Mouse (Mus musculus) adrenal gland, postnatal 10 days (tissue): ENCODE data around the gene Anxa11. TPM values are rescaled to one million over a fixed set of nuclear protein-coding genes. Genes with fewer than 3 reads are reported as not detected.
"Not testable (repeated sequence)": the region's sequence is repeated elsewhere in the genome, so short reads cannot be mapped to it uniquely, and the experiment has no call there.

Experiments used
- DNase-seq: peaks from one replicate; pipeline ENCODE4 v3.0.0; 2021; ENCODE audit warnings: mixed read lengths
- total RNA-seq, 2 experiments: library from RNA; stranded (reverse); gene quantifications; 2 replicates each; pipeline ENCODE4 v1.2.3; 2021

Gene Anxa11
- total RNA-seq, 2 experiments from 2014 or later, result 48.8 to 56.2 TPM

DNA sequence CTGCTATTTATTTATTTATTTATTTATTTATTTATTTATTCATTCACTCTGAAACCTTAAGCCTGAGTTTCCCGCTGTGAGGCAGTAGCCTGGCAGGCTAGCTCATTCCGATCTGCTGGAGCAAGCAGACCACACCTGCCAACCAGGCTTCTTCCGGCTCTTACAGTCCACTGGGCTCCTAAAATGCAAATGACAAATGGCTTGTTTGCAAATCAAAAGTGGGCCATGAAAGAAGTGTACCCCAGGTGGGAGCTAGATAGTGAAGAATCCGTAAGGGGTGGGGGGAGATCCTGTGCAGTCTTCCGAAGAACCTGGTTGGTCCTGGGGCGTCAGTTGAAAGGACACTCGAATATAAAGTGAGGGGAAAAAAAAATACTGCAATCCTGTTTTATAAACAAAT is 995 bp upstream of the Anxa11 start:
- DNase-seq, result no peak

DNA sequence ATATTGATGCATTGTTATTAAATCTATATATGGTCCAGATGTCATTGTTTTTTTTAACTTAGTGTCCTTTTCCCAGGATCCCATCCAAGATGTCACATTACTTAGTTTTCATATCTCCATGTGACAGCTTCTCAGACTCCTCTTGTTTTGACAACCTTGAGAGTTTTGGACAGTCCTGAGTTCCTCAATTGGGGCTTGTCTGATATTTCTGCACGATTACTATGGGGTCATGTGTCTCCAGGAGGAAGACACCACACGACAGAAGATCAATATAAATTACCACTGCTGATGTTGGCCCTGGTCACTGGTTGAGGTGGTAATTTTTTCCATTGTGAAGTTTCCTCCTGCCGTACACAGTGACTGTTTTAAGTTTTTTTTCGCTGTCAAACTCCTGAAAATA is 377 bp upstream of the Anxa11 start:
- no peak for DNase-seq

DNA sequence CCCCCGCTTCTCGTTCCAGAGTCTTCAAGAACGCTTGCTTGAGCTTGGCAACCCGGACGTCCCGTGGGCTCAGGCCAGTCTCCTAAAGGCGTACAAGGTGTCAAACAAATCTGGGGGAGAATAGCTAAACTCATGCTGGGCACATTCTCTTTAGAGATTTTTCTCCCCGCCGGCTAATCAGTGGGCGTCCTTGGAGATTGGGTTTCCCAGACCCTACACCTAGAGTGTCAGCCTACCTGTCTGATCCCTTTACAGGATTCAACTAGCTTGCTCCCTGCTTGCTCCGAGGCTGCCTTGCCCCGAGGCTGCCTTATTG is 690 bp downstream of the Anxa11 start:
- DNase-seq, result no peak

DNA sequence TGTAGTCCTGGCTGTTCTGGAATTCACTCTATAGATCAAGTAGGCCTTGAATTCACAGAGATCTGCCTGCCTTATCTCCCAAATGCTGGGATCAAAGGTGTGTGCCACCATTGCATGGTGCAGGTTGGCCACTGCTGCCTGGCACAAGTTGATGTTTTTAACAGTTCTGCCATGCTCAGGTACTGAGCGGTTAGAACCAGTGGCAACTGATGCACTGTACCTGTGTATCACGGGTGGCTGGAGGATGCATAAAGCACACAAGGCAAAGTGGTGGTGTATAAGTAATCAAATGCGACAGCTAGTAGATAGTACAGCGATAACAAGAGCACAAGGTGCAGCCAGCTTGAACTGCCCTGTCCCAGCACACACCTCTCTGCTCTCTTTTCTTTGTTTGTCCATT is 2.4 kb downstream of the Anxa11 start:
- DNase-seq, result no peak

DNA sequence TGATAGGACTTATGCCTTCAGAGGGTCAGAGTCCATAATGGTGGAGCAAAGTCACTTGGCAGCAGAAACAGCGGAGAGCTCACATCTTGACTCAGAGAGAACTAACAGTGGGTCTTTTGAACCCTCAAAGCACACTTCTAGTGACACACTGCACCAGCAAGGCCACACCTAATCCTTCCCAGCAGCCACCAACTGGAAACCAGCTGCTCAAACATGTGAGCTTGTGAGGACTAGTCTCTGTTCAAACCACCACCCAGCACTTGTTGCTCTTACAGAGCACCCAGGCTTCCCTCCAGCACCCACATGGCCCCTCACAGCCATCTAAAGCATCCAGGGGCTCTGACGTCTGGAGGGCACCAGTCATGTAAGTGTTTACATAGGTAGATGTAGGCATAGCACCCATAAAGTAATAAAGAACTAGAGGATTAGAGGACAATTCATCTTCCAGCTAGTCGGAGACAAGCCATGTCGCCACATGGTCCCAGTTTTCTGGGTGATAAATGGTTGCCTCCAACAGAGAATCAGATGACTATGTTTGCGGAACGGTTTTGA is 4.0 kb downstream of the Anxa11 start:
- DNase-seq, result no peak

DNA sequence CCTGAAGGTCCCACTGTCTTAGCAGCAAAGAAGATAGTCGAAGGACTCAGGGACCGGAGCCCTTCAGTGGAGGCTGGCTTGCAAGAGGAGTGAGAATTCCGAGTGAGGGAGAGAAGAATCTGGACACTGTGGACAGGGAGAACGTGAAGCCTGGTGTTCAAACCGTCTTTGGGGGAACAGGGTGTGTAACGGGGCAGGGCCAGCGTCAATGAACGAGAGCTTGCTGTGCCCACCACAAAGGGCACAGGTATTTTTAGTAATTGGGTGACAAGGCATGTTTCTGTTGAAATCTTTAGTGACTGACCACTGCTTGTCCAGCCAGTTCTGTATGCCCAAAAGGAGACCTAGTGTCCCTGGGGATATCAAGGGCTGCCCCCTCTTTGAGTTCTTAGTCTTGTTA is 4.6 kb downstream of the Anxa11 start:
- no peak for DNase-seq

DNA sequence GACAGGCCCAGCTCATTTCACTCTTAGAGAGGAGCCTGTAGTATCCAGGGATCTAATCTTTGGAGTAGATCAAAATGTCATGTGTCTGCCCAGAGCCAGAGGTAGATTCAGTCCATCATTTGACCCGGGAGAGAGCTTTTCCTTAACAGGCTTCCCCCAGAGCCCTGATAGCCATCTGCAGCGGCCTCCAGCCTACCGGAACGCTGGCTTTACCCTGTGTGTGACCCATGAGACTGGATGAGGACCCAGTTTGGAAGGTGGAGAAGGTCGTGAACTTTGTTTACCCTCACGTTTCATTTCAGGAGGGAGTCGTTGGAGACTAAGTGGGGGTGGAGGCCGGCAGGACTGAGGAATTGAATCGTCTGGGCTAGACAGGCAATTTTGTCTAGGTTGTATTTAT is 5.7 kb downstream of the Anxa11 start:
- DNase-seq, result no peak

DNA sequence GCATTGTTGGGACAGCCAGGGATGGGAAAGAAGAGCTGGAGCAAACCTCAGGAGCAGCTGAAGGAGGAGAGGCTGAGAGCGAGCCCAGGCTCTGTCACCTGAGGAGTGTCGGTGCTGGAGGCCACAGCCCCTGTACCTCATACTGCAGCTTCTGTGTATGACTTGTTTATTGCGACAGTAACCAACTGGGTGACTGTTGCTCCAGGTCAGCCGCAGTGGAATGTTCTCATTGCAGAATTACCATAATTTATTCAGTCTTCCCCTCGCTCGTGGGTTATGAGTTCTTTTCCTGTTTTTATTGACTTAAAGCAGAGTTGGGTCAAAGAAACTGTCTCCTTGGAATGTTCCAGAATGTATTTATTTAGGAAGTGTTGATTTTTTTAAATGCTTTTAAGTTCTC is 6.3 kb downstream of the Anxa11 start:
- no peak for DNase-seq

DNA sequence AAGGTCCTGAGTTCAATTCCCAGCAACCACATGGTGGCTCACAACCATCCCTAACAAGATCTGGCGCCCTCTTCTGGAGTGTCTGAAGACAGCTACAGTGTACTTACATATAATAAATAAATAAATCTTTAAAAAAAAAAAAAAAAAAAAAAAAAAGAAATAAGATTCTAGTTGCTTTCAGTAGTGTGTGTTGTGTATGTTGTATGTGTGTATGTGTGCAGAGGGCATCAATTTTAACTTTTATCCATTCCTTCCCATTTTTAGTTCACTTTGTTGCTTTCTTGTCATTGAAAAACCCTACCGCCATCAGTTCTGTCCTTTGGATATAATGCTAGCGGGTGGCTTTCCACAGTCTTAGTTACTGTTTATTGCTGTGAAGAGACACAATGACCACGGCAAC is 6.8 kb downstream of the Anxa11 start:
- not testable (repeated sequence) for DNase-seq

DNA sequence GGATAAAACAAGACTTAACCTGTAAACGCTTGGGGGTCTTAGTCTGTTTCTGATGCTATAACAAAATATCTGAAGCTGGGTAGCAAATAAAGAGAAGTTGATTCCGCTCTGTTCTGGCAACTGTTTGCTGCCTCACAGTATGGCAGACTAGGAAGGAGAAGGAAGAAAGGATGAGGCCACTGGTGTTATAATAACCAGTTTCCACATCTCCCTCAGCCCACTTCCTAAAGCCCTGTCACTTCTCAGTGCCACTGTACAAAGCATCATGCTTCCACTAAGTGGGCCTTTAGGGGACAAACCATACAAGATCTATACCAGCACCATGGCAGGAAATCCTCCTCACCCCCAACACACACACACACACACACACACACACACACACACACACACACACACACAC is 8.5 kb downstream of the Anxa11 start:
- no peak for DNase-seq

DNA sequence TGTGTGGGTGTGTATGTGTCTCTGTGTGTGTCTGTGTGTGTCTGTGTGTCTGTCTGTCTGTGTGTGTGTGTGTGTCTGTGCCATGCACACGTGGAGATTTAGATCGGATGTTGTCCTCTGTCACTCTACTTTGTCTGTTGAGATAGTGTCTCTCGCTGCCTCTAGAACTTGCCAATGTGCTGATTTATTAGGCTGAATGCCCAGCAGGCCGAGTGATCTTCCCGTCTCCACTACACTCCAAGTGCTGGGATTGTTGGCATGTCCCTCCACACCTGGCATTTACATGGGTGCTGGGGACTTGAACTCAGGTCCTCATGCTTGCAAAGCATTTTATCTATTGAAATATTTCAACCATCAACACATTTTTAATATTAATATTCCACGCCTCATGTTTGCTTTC is 9.2 kb downstream of the Anxa11 start:
- no peak for DNase-seq

DNA sequence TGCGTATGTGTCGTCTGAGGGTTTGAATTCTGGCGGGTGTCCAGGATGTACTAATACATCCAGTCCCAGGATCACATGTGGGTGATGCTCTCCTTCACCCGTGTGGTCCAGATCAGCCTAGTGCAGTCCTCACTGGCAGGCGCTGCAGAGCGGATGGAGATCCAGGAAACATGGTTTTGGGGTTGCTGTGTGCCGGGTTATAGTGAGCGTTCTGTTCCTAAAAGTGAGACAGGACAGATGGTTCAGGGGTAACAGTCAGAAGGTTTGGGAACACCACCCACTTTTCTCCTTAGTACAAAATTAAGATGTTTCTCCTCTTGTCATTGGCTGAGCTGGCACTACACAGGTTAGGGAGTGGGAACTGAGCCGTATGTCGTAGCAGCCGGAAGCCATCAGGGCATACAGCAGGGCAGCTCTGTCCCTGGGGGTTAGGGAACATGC is 10.2 kb downstream of the Anxa11 start:
- no peak for DNase-seq

DNA sequence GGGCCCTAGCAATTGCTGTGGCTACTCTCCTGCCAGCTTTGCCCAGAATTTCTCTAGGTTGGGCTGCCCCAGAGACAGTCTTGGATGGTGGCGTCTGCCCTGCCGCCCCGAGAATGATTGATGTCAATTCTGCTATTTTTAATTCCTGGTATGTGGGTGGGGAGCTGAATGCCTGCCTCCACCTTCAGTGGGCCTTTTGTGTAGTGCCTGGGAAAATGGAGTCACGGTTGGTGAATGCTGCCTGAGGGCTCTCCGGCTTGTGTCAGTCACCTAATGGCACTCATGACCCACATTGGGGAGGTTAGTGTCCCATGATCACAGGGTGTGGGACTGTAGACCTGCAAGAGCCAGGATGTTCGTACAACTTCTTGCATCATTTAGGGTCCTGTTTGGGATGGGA is 11.3 kb downstream of the Anxa11 start:
- no peak for DNase-seq

DNA sequence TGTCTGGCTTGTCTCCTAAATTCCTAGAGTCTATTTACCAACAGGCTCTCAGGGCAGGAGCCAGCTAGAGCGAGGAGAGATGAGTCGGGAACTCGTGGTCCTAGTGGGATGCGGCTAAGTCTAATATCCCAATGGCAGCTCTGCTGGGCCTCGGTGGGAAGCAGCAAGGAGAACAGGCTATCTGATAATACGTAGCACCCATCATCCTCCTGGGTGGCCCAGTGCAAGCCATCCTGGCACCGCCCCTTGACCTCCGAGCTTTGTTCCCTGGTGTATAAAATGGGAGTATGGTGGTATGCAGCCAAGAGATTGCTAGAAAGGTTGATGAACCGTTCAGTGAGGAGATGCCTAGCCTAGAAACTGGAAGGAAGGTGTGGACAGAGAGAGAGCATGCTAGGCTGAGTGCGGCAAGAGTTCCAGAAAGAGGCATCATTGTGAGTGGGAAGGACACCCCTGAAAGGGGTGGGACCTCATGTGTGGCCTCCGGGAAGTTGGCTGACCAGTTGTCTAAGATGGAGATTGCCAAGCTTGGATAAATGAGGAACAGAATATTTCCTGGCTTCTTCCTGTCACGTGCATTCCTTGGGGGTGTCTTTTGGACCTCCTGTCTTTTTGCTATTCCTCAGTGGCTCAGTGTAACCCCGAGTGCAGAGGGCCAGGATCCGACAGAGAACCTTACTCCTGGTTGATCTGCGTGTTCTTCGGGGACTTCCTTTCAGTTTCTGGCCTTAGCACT is 11.9 kb downstream of the Anxa11 start:
- DNase-seq, result no peak

DNA sequence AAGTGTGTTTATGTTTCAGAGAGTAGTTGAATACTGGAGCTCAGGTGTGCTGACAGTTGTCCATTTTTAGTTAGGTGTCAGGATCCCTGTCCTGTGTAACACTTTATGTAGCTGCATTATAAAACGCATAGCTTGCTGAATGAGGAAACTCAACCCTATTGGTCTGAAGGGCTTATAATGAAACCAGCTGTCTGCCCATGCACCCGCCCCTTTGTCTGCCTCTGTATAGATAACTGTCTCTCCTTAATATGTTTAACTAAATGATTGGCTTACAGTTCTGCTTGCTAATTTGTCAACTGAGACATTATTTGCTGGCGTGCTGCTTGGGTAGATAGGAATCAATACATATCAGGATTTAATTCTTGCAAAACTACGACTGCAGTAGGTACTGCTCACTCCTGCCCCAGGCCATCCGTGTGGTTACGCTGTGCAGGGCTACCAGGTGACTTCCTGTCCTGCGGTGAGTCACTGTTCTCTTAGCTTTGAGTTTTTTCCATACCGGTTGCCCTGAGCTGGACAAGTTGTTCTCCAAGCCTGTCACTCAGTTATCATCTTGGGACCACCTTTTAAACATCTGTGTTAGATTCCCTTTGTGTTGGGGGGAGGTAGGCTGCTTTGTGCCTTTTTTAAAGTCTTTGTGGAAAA is 13.4 kb downstream of the Anxa11 start:
- DNase-seq, result no peak

DNA sequence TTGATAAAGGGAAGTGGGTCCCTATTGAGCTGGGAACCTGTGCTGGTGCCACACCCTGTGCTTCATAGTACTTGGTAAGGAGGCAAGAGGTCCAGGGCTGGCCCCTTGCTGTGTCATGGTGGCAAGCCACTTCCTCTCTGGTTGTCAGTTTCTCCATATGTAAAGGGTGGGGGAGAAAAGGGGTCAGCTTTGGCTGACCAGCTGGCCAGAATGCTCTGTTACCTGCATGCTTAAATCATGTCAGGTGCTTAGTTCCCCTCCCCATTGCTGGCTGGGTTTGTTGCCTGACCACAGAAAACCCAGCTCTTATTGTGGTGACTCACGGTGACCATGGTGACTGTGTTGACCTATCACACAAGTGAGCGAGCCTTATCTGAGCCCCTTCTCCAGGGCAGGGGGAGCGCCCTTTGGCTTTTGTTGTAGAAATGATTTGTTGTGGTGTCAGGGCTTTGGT is 15.2 kb downstream of the Anxa11 start:
- DNase-seq, result no peak

DNA sequence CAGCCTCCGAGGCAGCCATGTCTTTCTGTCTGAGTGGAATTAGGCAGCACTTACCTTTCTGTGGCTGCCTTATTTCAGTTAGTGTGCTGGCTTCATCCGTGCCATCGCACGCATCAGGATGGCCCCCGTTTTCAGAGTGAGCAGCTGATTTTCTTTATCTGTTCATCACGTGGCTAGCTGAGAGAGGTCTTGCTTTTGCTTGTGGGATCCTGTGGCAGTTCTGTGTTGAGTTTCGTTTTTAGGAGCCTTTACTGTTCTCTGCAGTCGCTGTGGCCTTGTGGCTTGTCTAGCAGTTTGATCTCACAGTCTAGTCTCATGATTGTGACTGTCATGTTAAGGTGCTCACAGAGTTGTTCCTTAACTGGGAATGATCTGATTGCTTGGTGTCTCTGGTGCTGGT is 16.0 kb downstream of the Anxa11 start:
- no peak for DNase-seq

DNA sequence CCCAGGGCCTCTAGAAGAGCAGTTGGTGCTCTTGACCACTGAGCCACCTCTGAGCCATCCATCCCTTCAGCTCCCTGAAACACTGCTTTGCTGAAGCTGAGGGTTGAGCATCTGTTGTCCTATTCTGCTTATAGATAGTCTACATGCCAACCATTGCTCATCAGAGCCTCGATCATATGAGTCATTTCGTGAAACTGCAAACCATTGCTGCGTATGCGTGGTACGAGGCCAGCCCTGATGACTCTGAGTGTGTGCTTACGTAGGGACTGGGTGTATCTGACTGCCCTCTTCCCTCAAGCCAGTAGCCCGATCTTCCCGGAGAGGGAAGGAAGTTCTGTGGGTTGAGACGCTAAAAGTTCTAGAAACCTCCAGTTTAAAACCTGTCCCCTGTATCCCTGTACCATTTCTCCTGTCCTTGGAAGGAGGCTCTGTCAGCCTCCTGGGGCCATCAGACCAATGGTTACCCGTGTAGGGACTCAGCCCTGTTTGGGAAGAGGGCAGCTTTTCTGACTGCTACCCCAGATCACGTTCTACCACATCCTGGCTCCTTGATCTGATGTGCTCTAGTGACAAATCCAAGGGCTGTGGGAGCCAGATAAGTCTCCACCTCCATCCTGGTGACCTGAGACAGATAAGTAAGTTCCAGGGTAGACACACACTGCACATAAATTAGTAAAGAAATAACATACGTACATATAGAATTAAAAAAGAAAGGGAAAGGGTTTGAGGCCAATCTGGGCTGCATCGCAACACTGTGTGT is 20.0 kb downstream of the Anxa11 start:
- no peak for DNase-seq

DNA sequence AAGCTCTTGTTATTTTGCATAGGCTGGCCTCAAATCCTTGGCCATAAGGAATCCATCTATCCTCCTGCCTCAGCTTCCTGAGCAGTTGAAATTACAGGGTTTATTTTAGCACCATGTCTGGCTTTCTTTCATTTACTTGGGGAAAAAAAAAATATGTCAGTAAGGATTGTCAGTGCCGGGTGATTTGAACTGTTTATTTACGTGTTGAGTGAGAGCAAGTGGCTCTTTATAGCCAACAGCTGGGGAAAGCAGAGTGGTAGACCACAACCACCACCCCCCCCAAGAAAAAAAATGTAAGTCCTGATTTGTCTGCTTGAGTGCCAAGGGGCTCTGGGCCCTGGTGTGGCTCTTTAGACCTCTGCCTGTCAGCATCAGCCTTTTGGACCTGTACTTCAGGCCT is 21.8 kb downstream of the Anxa11 start:
- DNase-seq, result no peak

DNA sequence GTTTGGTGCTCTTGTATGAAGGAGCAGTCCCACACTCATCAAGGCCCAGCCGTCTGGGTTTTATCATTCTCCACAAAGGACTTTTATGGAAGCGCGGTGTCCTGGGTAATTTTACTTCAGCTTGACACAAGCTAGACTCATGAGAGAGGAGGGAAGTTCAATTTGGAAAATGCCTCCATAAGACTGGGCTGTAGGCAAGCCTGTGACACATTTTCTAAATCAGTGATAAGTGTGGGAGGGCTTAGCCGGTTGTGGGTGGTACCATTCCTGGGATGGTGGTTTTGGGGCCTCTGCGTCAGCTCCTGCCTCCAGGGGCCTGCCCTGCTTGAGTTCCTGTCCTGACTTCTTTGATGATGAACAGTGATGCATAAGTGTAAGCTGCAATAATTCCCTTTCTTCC is 23.3 kb downstream of the Anxa11 start:
- DNase-seq, result no peak

DNA sequence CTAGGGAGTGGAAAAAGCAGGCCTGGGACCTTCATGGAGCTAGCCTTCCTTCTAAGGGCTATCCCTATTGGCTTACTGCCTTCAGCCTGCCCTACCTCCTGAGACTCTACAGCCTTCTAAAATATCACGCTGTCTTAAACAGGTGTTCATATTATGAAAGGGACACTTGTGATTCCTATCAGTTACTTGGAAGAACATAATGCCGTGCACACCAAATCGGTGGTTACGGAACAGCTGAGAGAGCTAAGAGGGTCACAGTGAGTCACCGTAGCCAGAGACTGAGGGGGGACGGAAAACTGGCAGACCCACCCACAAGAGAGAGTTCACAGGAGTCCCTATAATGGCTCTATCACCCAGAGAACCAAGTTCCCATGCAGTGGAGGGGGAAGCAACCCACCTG is 24.4 kb downstream of the Anxa11 start:
- DNase-seq, result no peak

DNA sequence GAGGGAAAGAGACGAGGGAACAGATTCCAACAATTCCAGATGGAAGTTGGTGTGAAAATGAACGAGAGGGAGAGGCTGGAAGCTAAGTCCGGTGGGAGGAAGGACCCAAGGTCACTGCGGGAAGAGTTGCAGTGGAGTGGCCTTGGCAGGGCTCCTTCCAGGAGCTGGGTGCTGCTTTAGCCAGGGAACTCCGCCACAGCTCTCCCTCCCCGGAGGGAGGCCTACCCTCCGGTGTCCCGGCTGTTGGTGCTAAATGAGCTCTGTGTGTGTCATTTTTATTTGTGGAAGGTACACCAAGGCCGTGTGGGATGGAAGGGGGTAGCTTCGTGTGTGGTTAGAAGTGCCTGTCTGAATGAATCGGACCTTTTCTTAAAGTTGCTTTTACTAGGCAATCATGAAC is 24.9 kb downstream of the Anxa11 start:
- peak; percentile 71 for DNase-seq

DNA sequence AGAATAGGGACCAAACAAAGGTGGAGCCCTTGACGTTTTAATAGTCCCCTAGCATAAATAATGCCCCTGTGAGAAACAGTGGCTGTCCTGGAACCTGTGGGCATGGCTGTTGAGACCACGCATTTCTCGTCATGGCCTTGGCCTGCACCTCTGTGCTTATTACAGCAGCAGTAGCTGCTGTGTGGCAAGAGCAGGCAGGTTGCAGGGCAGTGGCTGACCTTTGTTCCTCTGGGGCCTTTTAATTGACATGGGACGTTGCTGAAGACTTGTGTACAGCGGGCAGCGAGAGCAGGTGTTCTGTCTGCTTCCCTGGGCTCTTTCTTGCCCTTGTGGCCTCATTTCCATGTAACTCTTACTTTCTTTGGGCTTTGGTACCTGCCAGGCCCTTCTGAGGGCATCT is 25.9 kb downstream of the Anxa11 start:
- DNase-seq, result peak; percentile 63
